Mouse (Mus musculus): ENCODE results near the gene Pafah1b1. TPM values are rescaled to one million over a fixed set of nuclear protein-coding genes. Genes with fewer than 3 reads are reported as not detected.

Pafah1b1 gene
- polyA plus RNA-seq, 1 experiment: 59.0 TPM

Other genes starting within 250 kb of the Pafah1b1 start
- 32.4 and 32.5 TPM in 2 replicates for gene Rap1gap2, start 113.8 kb downstream of the Pafah1b1 start, polyA plus RNA-seq (2012; rRNA removed)
- 0.55 and 0.59 TPM in 2 replicates for gene Ccdc92b, start 105.1 kb downstream of the Pafah1b1 start, polyA plus RNA-seq (2012; rRNA removed)
- 50.0 and 61.8 TPM in 2 replicates for gene Cluh, start 75.2 kb downstream of the Pafah1b1 start, polyA plus RNA-seq (2012; rRNA removed)
- 12.1 and 12.4 TPM in 2 replicates for gene Mettl16, start 46.2 kb upstream of the Pafah1b1 start, polyA plus RNA-seq (2012; rRNA removed)
- gene Mnt, start 106.2 kb upstream of the Pafah1b1 start, polyA plus RNA-seq (2012; rRNA removed): 7.9 and 14.8 TPM in 2 replicates
- 17.9 and 19.8 TPM in 2 replicates for gene Sgsm2, start 172.4 kb upstream of the Pafah1b1 start, polyA plus RNA-seq (2012; rRNA removed)
- 21.0 and 24.0 TPM in 2 replicates for gene Tsr1, start 173.4 kb upstream of the Pafah1b1 start, polyA plus RNA-seq (2012; rRNA removed)
- gene Smg6, start 201.2 kb upstream of the Pafah1b1 start, polyA plus RNA-seq (2012; rRNA removed): 29.4 and 33.8 TPM in 2 replicates
- 16.5 and 23.3 TPM in 2 replicates for gene Srr, start 201.3 kb upstream of the Pafah1b1 start, polyA plus RNA-seq (2012; rRNA removed)